Mouse (Mus musculus): ENCODE measurements at regions not wholly inside any gene's neighbourhood (a gene's known extent, or its start where the extent isn't known, plus 50 kb on each side); places are given as distances from the start of the nearest gene placed in this dataset.
"Not testable (repeated sequence)": the region's sequence is repeated elsewhere in the genome, so short reads cannot be mapped to it uniquely, and the experiment has no call there.

GRCm38 (mm10) chr3:18488886-18489285 lies 540.7 kb downstream of the Cypt12 start:
- no peak for DNase-seq (ENCODE audit: low spot score in 2 of 2)

GRCm38 (mm10) chr3:18522562-18522961 lies 574.4 kb downstream of the Cypt12 start:
- DNase-seq (ENCODE audit: low spot score in 2 of 2), result no peak

GRCm38 (mm10) chr3:18524011-18524410 lies 575.8 kb downstream of the Cypt12 start:
- DNase-seq (ENCODE audit: low spot score in 2 of 2), result no peak

GRCm38 (mm10) chr3:18557201-18557600 lies 609.0 kb downstream of the Cypt12 start:
- DNase-seq (ENCODE audit: low spot score in 2 of 2), result no peak

- no peak for DNase-seq (ENCODE audit: low spot score in 2 of 2)
Observed at GRCm38 (mm10) chr3:18560282-18560785, 612.1 kb downstream of the Cypt12 start.

GRCm38 (mm10) chr3:18580911-18581626 lies 632.9 kb downstream of the Cypt12 start:
- not testable (repeated sequence) for DNase-seq (ENCODE audit: low spot score in 2 of 2)

GRCm38 (mm10) chr3:18620608-18621007 lies 672.4 kb downstream of the Cypt12 start:
- DNase-seq (ENCODE audit: low spot score in 2 of 2), result no peak

GRCm38 (mm10) chr3:18623831-18624304 lies 675.7 kb downstream of the Cypt12 start:
- DNase-seq (ENCODE audit: low spot score in 2 of 2), result peak in 1 of 2 experiments; percentile 58

GRCm38 (mm10) chr3:18624381-18625145 lies 676.4 kb downstream of the Cypt12 start:
- DNase-seq (ENCODE audit: low spot score in 2 of 2), result peak in 1 of 2 experiments; percentile 40

GRCm38 (mm10) chr3:18625395-18626328 lies 677.5 kb downstream of the Cypt12 start:
- DNase-seq (ENCODE audit: low spot score in 2 of 2), result peak; percentile 25 to 68

- DNase-seq (ENCODE audit: low spot score in 2 of 2), result no peak
Observed at GRCm38 (mm10) chr3:18626375-18626774, 678.2 kb downstream of the Cypt12 start.

GRCm38 (mm10) chr3:18626820-18627219 lies 678.6 kb downstream of the Cypt12 start:
- DNase-seq (ENCODE audit: low spot score in 2 of 2), result no peak

- DNase-seq (ENCODE audit: low spot score in 2 of 2), result no peak
Observed at GRCm38 (mm10) chr3:18629233-18629632, 681.0 kb downstream of the Cypt12 start.

GRCm38 (mm10) chr3:18631601-18632000 lies 683.4 kb downstream of the Cypt12 start:
- no peak for DNase-seq (ENCODE audit: low spot score in 2 of 2)

GRCm38 (mm10) chr3:18634855-18635254 lies 686.6 kb downstream of the Cypt12 start:
- no peak for DNase-seq (ENCODE audit: low spot score in 2 of 2)

GRCm38 (mm10) chr3:18637553-18637952 lies 689.3 kb downstream of the Cypt12 start:
- no peak for DNase-seq (ENCODE audit: low spot score in 2 of 2)

GRCm38 (mm10) chr3:18640286-18640685 lies 692.1 kb downstream of the Cypt12 start:
- DNase-seq (ENCODE audit: low spot score in 2 of 2), result no peak

GRCm38 (mm10) chr3:18641688-18642087 lies 693.5 kb downstream of the Cypt12 start:
- no peak for DNase-seq (ENCODE audit: low spot score in 2 of 2)

GRCm38 (mm10) chr3:18643408-18644035 lies 695.3 kb downstream of the Cypt12 start:
- DNase-seq (ENCODE audit: low spot score in 2 of 2), result no peak

- DNase-seq (ENCODE audit: low spot score in 2 of 2), result no peak
Observed at GRCm38 (mm10) chr3:18645481-18645880, 697.3 kb downstream of the Cypt12 start.

GRCm38 (mm10) chr3:18645927-18646326 lies 697.7 kb downstream of the Cypt12 start:
- peak in 1 of 2 experiments; percentile 16 for DNase-seq (ENCODE audit: low spot score in 2 of 2)

All from cerebellum, postnatal 4 days (tissue).